ENCODE assay signal across 23 mouse cellular contexts in genomic region chr17:45794926-45795325, GRCm38 (mm10).
"Had no signal": no experiment of that assay in that cellular context is flagged by ENCODE, and none has a peak within 500 bp of the region (broad histone marks: within the 10 kb centered on the region; RNA-seq: fewer than 3 reads in every experiment).

No protein-coding gene starts in this region.

- DNase-seq: gastrocnemius, adult 2 months; gastrocnemius, postnatal 10 days; gastrocnemius, postnatal 25 days; heart, adult 18-20 months; heart, postnatal 14 days; heart, postnatal 36 days; kidney, adult 18-20 months; kidney, adult 8-10 months; kidney, postnatal 10 days; kidney, postnatal 25 days; kidney, postnatal 4 days; liver; liver, embryonic 13.5 days had no signal

- H3K27ac ChIP-seq: gastrocnemius, adult 2 months; heart, embryonic 10.5 days; hindbrain, embryonic 13.5 days; hindbrain, embryonic 15.5 days; hindbrain, postnatal 0 days; layer of hippocampus, adult 2 months; left cerebral cortex, adult 2 months; limb, embryonic 10.5 days; limb, embryonic 12.5 days; liver, embryonic 13.5 days; liver, embryonic 15.5 days had no signal

- H3K4me1 ChIP-seq: heart, embryonic 12.5 days; hindbrain, embryonic 13.5 days; hindbrain, embryonic 15.5 days; liver, embryonic 13.5 days; liver, embryonic 15.5 days had no signal

- H3K4me3 ChIP-seq: gastrocnemius, adult 2 months; heart, embryonic 10.5 days; heart, embryonic 12.5 days; hindbrain, embryonic 13.5 days; hindbrain, embryonic 15.5 days; layer of hippocampus, adult 2 months; left cerebral cortex, adult 2 months; limb, embryonic 10.5 days; limb, embryonic 12.5 days; liver, embryonic 13.5 days; liver, embryonic 15.5 days had no signal
